Mouse (Mus musculus) mouse embryonic stem cell (cell line): ENCODE results near the gene Nol12.

Experiments used
- in situ Hi-C, 2 experiments: fragments of 300-500 bp; cut with MboI; formaldehyde crosslinking; loops; 1 replicate in 1 of 2; 3 replicates in 1 of 2; pipeline ENCODE4 v1.14.3; 2019 to 2020; ENCODE audit warnings: low sequenced_read_pairs in 2 of 2, low pct_unique_long_range_greater_than_20kb in 1 of 2, mixed read lengths in 1 of 2; ENCODE audit not compliant: unreplicated experiment in 1 of 2

Gene Nol12

DNA sequence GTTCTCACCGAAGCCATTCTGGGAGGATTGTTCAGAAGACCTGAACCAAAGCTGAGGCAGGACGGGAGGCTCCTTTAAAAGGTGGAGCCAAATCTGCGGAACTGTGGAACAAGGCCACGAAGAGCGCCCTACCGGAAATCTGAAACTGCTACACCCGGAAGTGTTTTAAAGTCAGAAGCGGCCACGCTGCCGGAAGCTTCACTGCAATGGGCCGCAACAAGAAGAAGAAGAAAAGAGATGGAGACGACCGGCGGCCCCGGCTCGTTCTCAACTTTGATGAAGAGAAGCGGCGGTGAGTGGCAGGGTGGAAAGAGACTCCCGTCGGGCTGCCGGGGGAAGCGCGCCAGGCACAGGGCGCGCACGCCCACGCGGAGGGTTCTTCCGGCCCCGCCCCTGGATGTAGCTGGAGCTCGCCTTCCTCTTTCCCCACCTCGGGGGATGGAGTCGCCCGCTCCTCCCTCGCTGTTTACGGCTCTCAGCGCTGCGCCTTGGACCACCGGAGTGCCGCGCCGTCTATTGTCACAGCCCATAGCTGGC is at the start of gene Nol12:
TSS of gene Nol12 (plus strand) at position 150 of the 537 bp plus-strand sequence.
- in situ Hi-C loops, result no loop called here

DNA sequence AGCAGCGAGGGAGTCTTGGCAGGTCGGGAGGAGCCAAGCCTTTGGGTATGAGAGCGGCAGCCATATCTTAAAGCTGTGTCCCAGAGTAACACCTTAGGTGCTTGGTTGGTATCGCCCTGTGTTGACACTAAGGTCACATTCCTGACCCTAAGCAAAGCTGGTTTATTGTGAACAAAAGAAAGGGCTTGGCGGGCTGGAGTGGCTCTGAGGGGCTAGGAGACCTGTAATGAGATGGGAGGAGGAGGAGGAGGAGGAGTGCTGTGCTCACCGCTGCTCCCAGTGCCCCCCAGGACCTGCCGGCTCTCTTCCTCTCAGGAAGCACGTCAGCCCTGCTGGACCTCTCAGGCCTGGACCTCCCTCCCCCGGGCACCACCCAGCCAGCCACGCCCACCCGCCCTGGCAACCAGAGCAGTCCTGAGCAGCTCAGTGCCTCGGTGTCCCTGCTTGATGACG is 45.3 kb upstream of the Nol12 start:
- in situ Hi-C loops, result no loop called here

GRCm38 (mm10) chr15:78892440-78892839 is 42.3 kb upstream of the Nol12 start:
- in situ Hi-C loops, result no loop called here

GRCm38 (mm10) chr15:78894726-78895125 is 40.0 kb upstream of the Nol12 start:
- in situ Hi-C loops, result no loop called here

DNA sequence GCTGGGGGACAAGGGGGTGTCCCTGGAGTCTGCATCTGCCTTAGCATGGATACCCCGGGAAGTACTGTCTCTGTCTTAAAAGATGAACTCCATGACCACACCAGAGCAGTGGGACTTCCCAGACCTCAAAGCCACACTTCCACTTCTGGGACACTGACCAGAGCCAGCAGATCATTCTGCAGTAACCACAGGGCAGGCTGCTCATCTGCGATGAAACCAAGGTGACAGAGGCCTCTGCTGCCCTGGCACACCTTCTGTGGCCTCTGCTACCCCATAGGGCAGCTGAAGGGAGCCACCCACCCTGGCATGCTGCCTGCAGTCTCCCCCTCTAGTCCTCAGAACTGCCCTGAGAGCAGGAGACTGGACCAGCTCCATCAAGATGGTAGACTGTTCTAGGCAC is 39.0 kb upstream of the Nol12 start:
- in situ Hi-C loops, result no loop called here

- in situ Hi-C loops, result no loop called here
Observed at GRCm38 (mm10) chr15:78896149-78896548, 38.6 kb upstream of the Nol12 start.

DNA sequence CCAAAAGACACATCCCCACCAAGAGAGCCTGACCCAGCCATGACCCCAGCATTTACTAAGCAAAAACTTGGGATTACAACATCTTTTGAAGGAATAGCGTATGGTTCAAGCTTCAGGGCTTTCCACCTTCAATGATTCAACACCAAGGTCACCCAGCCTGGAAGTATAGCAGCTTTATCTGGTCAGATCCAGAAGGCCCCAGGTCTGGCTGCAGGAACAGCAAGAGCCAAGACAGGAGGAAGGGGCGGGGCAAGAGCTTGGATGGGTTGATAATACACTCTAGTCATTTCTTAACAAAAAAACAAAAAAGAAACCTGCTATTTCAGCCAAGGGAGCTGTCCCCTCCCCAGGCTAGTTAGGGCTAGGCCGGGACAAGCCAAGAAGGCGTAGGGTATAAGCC is 37.2 kb upstream of the Nol12 start:
- in situ Hi-C loops, result no loop called here

DNA sequence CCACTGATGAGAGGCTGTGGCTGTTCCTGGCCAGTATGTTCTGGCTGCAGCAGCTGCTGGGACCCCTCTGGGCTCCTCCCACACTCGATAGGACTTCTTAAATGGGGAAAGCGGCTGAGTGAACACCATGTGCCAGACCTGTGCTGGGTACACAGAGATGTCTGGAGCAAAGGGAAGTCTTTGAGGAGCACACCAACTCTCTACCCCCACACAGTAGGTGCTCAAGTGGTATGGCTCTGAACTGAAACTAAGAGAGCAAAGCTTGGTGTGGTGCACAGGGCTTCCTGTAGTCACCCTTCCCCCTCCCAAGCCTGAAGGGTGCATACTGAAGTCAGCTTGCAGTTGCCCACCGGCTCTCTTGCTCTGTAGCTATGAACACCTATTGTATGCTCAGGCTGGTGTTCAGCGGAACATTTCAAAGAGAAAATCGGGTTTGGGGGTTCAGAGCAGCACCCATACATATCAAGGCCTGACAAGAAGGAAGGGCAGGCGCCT is 36.2 kb upstream of the Nol12 start:
- in situ Hi-C loops, result no loop called here

DNA sequence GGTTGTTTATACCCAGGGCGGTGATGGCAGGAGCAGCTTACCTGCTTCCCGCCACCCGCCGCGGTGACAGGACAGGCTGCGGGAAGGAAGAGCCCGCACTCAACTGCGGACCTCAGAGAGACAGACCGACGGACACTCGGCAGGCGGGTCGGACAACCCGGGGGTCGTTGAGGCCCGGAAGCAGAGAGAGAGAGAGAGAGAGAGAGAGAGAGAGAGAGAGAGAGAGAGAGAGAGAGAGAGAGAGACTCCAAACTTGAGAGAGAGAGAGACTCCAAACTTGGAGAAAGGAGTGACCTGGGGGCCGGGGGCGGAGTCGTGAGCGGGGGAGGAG is 35.4 kb upstream of the Nol12 start, which contains the start of gene Gm49510:
TSS of gene Gm49510 (plus strand) at position 259 of the 331 bp plus-strand sequence.
- in situ Hi-C loops, result no loop called here

DNA sequence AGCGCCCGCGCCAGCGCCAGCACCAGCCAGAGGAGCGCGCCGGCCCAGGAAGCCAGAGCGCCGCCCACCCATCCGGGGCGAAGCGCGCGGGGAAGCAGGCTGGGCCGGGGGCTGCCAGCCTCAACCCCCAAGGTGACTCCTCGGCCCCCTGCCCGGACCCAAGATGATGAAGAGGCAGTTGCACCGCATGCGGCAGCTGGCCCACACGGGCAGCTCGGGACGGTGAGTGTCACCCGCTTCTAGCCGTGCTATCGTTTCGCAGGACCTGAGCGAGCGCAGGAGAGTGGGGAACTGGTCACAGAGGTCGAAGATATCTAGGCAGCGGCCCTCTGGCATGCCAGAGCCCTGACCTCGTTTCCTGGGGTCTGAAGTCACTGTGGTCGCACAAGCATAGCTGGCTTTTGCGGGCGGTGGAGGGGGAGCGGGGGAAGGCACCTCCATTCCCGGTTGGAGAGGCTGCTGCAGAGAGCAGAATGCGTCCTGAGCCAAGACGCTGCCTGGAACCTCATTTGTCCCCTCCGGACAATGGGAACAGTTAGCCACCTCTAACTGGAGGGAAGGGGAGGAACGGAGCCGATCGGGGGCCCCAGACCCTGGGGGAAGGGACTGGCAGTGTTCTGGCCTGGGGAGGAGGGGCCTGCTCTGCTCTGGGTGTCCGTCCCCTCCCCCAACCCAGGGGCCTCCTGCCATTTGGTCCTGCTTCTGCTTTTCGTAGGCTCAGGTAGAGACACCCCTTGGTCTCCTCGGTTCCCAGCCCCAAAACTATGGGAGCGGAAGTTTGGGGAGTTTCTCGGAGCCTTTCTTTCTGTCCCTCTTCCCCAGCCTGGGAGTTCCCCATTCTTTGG is 34.8 kb upstream of the Nol12 start, which contains the start of gene Sh3bp1:
TSS of gene Sh3bp1 (plus strand) at position 29 of the 845 bp plus-strand sequence.
- in situ Hi-C loops, result no loop called here

DNA sequence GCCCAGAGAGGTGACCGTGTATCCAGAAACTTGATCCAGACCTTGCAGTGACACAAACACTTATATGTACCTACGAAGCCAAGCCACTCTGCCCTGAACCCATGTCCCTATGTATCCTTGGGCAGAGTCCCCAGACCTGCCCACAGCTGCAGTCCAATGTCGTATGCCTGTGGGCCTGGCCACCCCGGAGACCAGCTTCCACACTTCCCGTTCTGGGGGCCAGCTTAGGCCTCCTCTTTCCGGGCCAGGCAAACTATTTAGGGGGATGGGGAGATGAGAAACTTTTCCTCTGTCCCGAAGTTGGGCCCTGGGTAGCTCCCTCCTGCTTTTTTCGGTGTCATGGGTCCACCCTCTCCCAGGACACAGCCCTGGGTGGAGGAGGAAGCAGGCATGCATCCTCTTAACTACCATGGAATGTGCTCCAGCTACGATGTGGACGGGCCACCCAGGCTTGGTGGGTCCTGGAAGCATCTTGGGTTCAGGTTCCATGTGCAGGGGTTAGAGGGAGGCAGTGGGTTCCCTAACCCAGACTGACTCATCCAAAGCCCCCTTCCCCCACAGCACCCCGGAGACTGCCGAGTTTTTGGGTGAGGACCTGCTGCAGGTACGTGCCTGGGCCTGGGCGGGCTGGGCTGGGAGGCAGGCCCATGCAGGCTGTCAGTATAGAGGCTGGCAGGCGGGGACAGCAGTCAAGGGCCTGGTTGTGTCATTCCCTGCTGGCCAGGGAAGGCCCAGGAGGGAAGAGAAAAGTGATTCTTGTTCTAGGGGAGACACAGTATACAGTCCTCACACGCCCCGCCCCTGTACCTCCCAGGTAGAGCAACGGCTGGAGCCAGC is 33.9 kb upstream of the Nol12 start:
- in situ Hi-C loops, result no loop called here

DNA sequence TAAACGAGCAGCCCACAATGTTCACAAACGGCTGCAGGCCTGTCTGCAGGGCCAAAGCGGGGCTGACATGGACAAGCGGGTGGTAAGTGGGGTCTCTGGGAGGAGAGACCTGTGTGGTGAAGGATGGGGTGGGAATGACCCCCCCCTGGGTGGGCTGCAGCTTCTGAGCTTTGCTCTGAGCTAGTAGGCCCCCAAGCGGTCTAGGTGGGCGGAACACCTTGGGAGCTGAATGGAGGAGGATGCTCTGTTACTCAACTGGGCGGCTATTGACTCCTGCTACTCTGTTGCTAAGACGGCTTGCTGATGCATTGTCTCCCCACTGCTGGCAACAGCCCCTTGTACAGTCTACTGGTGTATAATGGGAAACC is 33.3 kb upstream of the Nol12 start:
- in situ Hi-C loops, result no loop called here

GRCm38 (mm10) chr15:78903243-78903642 is 31.5 kb upstream of the Nol12 start:
- in situ Hi-C loops, result no loop called here

GRCm38 (mm10) chr15:78908399-78908798 is 26.3 kb upstream of the Nol12 start:
- in situ Hi-C loops, result no loop called here

GRCm38 (mm10) chr15:78908982-78909381 is 25.8 kb upstream of the Nol12 start:
- in situ Hi-C loops, result no loop called here

- in situ Hi-C loops, result no loop called here
Observed at GRCm38 (mm10) chr15:78912040-78912439, 22.7 kb upstream of the Nol12 start.

DNA sequence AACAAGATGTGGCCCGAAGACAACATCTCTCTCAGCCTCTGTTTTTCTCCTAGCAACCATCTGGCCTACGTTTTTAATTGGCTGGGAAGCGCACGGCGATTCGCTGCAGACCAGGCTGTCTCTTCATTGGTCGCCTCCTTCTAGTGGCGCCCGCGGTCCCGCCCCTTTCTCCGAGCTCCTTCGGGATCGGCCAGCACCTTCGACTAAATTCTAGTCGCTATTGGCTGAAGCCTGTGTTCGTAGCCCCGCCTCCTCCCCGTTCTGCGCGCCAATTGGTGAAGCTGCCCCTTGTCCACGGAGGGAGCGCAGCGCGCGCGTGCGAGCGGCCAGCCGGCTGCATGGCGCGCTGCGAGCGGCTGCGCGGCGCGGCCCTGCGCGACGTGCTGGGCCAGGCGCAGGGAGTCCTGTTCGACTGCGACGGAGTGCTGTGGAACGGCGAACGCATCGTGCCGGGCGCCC is 21.1 kb upstream of the Nol12 start, which contains the start of gene Pdxp:
TSS of gene Pdxp (plus strand) at position 288 of the 459 bp plus-strand sequence.
- in situ Hi-C loops, result no loop called here

GRCm38 (mm10) chr15:78914091-78914822 is 20.5 kb upstream of the Nol12 start:
- in situ Hi-C loops, result no loop called here
